Mouse (Mus musculus) stomach, postnatal 0 days (tissue): Measurements from ENCODE around the gene Mettl3. TPM values are rescaled to one million over a fixed set of nuclear protein-coding genes. Genes with fewer than 3 reads are reported as not detected.
A peak's percentile ranks its signal among the peaks of the same experiment; 100 is the strongest.

Experiments used
- ATAC-seq: fragments of 200-750 bp; cut with Nextera tagmentation; 2 replicates; pipeline ENCODE4 v1.8.0; 2017; ENCODE audit not compliant: low FRiP score, low TSS enrichment
- DNase-seq: peaks from one replicate; pipeline ENCODE4 v3.0.0-alpha.2; 2016; ENCODE audit warnings: low spot score
- H3K27ac ChIP-seq: fragments of 300-500 bp; sonication (generic); replicated peaks from 2 replicates; pipeline ENCODE4 v1.5.1; 2014; ENCODE audit warnings: mild to moderate bottlenecking, control low read depth
- H3K27me3 ChIP-seq: fragments of 300-500 bp; sonication (generic); 2 replicates; pipeline ENCODE4 v1.6.1; 2014; ENCODE audit warnings: low read length; ENCODE audit not compliant: control insufficient read depth, insufficient read depth
- H3K36me3 ChIP-seq: fragments of 300-500 bp; sonication (generic); 2 replicates; pipeline ENCODE4 v1.6.1; 2014; ENCODE audit warnings: low read length, mixed read lengths; ENCODE audit not compliant: control insufficient read depth, insufficient read depth
- H3K4me1 ChIP-seq: fragments of 300-500 bp; sonication (generic); replicated peaks from 2 replicates; pipeline ENCODE4 v1.6.1; 2014; ENCODE audit warnings: antibody characterized with exemption; ENCODE audit not compliant: control insufficient read depth, insufficient read depth
- H3K4me2 ChIP-seq: fragments of 300-500 bp; sonication (generic); replicated peaks from 2 replicates; pipeline ENCODE4 v1.6.1; 2014; ENCODE audit warnings: low read depth, mild to moderate bottlenecking, control low read depth, moderate library complexity
- H3K4me3 ChIP-seq: fragments of 300-500 bp; sonication (generic); 2 replicates; pipeline ENCODE4 v1.5.1; 2014; ENCODE audit warnings: low read depth, low read length, control low read depth
- H3K9ac ChIP-seq: fragments of 300-500 bp; sonication (generic); 2 replicates; pipeline ENCODE4 v1.6.1; 2014; ENCODE audit warnings: mild to moderate bottlenecking, low read length, control low read depth, mixed read lengths
- H3K9me3 ChIP-seq: fragments of 300-500 bp; sonication (generic); 2 replicates; pipeline ENCODE4 v1.6.1; 2016; ENCODE audit warnings: low read length; ENCODE audit not compliant: control insufficient read depth
- CTCF ChIP-seq: IDR thresholded peaks from 2 replicates; pipeline ENCODE4 v1.5.1; 2016; ENCODE audit warnings: antibody characterized with exemption, low read depth, mild to moderate bottlenecking, moderate library complexity
- EP300 ChIP-seq: optimal IDR thresholded peaks from 2 replicates; pipeline ENCODE3; 2016; ENCODE audit warnings: antibody characterized with exemption
- WGBS: fragments of 180-500 bp; shearing (Covaris S2); extraction: QIAGEN DNeasy Blood & Tissue Kit; methylation state at CpG from one replicate; pipeline ENCODE4 v1.1.7; 2014; 5-methylcytosine and 5-hydroxymethylcytosine counted together
- polyA plus RNA-seq: library from polyadenylated mRNA; unstranded; fragments of >200 nt; fragmentation: Nextera tagmentation; extraction: Ambion mirVana; gene quantifications from 2 replicates; pipeline ENCODE4 v1.2.1, GENCODE M21; 2015

Gene Mettl3
- polyA plus RNA-seq, 1 experiment from 2014 or later = 13.7 TPM

DNA sequence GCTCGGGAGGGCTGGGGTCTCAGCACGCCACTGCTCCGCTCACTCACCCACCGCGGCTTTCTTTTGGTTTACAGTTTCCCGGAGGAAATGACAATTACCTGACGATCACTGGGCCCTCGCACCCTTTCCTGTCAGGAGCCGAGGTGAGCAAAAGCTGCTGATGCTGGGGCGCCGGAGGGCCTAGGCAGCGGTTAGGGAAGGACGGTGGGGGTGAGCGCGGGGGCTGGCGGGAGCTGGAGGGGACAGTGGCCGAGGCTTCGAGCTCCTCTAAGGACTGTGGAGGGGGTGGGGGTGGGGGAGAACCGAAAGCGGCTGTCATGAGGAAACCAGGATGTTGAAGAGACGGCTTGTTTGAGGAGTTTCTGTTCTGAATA is 25.2 kb downstream of the Mettl3 start:
- peak overlapping the region; percentile 68 for H3K4me2 ChIP-seq
- H3K4me1 ChIP-seq = no peaks in the 10 kb centered on the region; the same call in 1 of the 2 replicates
- H3K36me3 ChIP-seq = peaks cover 3% of the 10 kb centered on the region; the same call in 1 of the 2 replicates
- H3K27ac ChIP-seq = peak overlapping the region; percentile 92
- 1% methylated on average over 21 of the region's 21 CpGs for WGBS
- TF ChIP-seq EP300 (peak; percentile 36), CTCF (no peak)
- no peaks in the 10 kb centered on the region for H3K9me3 ChIP-seq
- DNase-seq (peak; percentile 52), ATAC-seq (0 out of 2 replicates have a peak, but pooled peaks have one; percentile 8)
- no peaks in the 10 kb centered on the region for H3K27me3 ChIP-seq
- H3K9ac ChIP-seq = peak overlapping the region; percentile 92
- H3K4me3 ChIP-seq = peak overlapping the region; percentile 89

DNA sequence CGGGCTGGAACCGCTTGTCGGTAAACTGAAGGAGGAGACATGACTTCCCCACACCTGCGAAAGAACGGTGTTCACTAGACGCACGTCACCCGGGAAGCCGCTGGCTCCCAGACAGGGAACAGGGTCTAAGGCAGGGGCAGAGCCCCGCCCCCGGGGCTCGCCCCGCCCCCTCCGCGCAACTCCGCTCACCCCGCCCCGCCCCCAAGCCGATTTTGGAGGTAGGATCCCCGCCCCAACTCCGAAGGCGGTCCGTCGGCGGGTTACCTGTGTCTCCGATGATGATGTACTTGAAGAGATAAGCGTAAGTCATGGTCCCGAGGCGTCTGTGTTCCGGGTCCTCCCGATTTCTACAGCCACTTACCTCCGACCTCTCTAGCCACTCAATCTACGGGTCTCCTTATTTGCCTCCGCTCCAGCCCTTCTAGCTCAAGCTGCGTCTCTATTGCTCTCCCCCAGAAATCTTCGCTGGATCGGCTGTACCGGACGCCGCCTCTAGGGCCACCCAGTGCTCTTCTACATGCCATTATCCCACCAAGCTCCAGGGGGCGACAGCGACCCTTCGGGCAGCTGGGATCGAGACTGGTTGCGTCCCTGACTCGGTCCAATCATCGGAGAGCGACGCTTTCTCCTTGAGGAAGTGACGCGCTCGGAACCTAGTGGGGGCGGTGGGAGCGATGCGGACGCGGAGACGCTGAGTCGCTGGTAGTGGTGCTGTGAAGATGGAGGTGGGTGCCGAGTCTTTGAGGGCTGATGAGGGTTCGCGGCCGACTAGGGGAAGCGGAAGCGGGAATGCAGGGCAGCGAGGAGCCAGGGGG is 25.8 kb downstream of the Mettl3 start, which contains the start of the genes Tox4 and Rab2b:
Gene Tox4 (plus strand): TSS at position 215 of the 815 bp plus-strand sequence.
Gene Rab2b (minus strand): TSS at position 614 of the 815 bp plus-strand sequence.
- Histone ChIP-seq H3K4me3 (peak within 1 kb of the TSS; percentile 89), H3K4me1 (no peaks in the 10 kb centered on the region; the same call in 1 of the 2 replicates), H3K36me3 (peaks cover 3% of the 10 kb centered on the region; the same call in 1 of the 2 replicates), H3K9me3 (no peaks in the 10 kb centered on the region), H3K27ac (peak within 1 kb of the TSS; percentile 92), H3K9ac (peak within 1 kb of the TSS; percentile 92), H3K27me3 (no peaks in the 10 kb centered on the region), H3K4me2 (peak within 1 kb of the TSS; percentile 68)
- peak; percentile 99 for ATAC-seq
- peak; percentile 99 for DNase-seq
- WGBS = under 1% methylated on average over 66 of the region's 66 CpGs
- TF ChIP-seq EP300 = no peak
- peak; percentile 100 for TF ChIP-seq CTCF

DNA sequence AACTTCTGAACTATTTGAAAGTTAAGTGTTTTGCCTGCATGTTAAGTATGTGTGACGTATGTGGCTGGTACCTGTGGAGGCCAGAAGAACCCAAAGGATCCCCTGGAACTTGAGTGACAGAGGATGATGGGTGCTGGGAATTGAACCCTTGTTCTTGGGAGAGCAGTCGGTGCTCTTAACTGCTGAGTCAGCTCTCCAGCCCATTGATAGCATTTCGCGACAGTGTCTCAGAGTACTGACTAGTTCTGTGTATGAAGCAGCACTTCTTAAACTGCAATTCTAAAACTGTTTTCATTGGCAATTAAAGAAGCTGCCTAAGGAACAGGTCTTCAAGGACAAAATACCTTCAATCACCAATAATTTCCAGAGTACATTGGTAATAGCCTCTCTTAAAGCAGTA is 27.7 kb downstream of the Mettl3 start:
- no peak overlapping the region for H3K4me2 ChIP-seq
- ATAC-seq (no peak), DNase-seq (no peak)
- H3K27me3 ChIP-seq = no peaks in the 10 kb centered on the region
- no peak overlapping the region for H3K9ac ChIP-seq
- H3K27ac ChIP-seq = no peak overlapping the region
- no peaks in the 10 kb centered on the region; the same call in 1 of the 2 replicates for H3K4me1 ChIP-seq
- H3K9me3 ChIP-seq = no peaks in the 10 kb centered on the region
- WGBS = 98% methylated on average over 4 of the region's 4 CpGs
- peaks cover 3% of the 10 kb centered on the region; the same call in 1 of the 2 replicates for H3K36me3 ChIP-seq
- TF ChIP-seq CTCF (no peak), EP300 (no peak)
- no peak overlapping the region for H3K4me3 ChIP-seq

DNA sequence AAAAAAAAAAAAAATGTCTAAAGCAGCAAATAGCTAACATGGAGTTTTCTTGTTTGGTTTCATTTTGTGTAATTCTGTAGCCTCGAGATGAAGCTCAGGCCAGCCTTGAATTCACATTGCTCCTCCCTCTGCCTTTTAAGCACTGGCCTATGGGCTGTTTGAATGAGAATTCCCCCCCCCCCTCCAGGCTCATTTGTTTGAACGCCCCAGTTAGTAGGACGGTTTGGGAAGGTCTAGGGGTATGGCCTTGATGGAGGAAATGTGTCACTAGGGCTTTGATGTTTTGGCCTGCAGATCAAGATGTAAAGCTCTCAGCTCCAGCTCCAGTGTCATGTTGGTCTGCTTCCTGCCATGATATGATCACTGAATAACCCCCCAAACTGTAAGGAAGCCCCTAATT is 32.1 kb downstream of the Mettl3 start:
- Histone ChIP-seq H3K27ac (no peak overlapping the region), H3K9ac (no peak overlapping the region), H3K9me3 (no peaks in the 10 kb centered on the region), H3K4me1 (no peaks in the 10 kb centered on the region), H3K27me3 (no peaks in the 10 kb centered on the region), H3K4me3 (no peak overlapping the region), H3K4me2 (no peak overlapping the region), H3K36me3 (peaks cover 7% of the 10 kb centered on the region; the same call in 1 of the 2 replicates)
- no peak for TF ChIP-seq EP300
- no peak for TF ChIP-seq CTCF
- 63% methylated on average over 3 of the region's 3 CpGs for WGBS
- ATAC-seq (no peak), DNase-seq (no peak)

DNA sequence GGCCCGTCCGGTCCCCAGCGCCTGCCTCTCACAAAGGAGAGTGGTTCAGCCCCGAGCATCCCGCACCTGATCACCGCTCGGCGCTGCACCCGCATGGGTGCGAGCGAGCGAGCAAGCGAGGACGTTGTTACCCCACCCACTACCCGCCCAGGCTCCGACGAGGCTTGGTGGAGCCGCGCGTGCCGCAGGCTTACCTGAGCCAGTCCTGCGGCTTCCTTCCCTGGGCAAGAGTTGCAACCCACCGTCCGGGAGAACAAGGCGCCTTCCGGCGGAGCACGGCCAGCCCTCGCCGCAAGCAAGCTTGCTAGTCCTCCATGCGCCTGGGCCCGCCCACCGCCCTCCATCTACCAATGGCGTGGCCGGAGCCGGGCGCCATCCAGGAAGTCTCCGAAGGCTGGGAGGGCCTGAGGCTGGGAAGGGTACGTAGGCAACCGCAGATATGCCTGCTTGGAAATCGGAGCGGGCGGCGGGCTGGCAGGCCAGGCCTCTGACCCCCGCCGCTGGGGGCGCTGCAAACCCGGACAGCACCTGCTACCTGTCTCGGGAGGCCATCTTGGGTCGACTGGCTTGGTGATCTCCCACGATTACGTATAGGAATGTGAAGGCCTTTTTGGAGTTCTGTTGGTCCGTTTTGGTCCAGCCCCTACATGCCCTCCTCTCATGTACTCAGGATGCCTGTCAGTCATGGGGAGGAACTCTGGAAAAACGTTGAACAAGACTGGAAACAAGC is 47.3 kb downstream of the Mettl3 start, which contains the start of gene Chd8:
Gene Chd8 (minus strand): TSS at position 297 of the 730 bp plus-strand sequence.
- ATAC-seq = peak; percentile 100
- Histone ChIP-seq H3K4me1 (no peaks in the 10 kb centered on the region), H3K27me3 (no peaks in the 10 kb centered on the region), H3K9ac (peak within 1 kb of the TSS; percentile 92), H3K27ac (peak within 1 kb of the TSS; percentile 96), H3K4me2 (peak within 1 kb of the TSS; percentile 58), H3K36me3 (no peaks in the 10 kb centered on the region), H3K9me3 (no peaks in the 10 kb centered on the region), H3K4me3 (peak within 1 kb of the TSS; percentile 81)
- peak; percentile 81 for TF ChIP-seq EP300
- TF ChIP-seq CTCF = peak; percentile 88
- DNase-seq = peak; percentile 99
- under 1% methylated on average over 54 of the region's 54 CpGs for WGBS
